Mouse (Mus musculus): ENCODE measurements around the gene Trim14. TPM values are rescaled to one million over a fixed set of nuclear protein-coding genes. Genes with fewer than 3 reads are reported as not detected.
A peak's percentile ranks its signal among the peaks of the same experiment; 100 is the strongest.
"Not testable (repeated sequence)": the region's sequence is repeated elsewhere in the genome, so short reads cannot be mapped to it uniquely, and the experiment has no call there.

Trim14 gene
- total RNA-seq (2021), result 1 to 10 TPM; 1.5 to 3.1 TPM
- long read RNA-seq, experiment 1, partial matches to known transcripts, result 0 of 1 reads
- long read RNA-seq, experiment 1, other reads (novel, unspliced or antisense), result 0 of 1 reads
- long read RNA-seq, experiment 2, partial matches to known transcripts, result 0 of 3 reads
- long read RNA-seq, experiment 2, other reads (novel, unspliced or antisense), result 3 of 3 reads

DNA sequence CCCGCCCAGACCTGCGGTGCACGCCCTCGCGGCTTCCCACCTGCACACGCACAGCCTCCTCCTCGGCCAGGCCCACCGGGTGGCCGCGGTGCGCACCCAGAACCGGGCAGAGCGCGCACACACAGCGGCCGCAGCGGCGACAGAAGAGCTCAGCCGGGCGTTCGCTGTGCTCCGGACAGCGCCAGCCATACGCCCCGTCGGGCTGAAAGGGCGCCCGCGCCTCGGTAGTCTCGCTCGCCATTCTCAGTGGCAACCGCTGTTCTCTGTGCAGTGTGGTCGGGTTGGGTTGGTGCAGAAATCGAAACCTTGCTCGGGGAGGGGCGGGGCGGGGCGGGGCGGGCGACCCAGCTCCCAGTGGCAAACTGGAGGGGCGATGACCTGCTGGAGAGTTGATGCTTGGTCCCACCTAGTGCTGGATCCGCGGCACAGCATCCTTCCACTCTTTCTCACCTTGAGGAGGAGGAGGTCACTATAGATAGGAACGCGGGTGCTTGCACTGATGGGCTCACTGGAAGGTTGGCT lies at the start of gene Trim14:
Gene Trim14 (minus strand): TSS at position 302 of the 522 bp plus-strand sequence.
- peak in 1 of 2 experiments; percentile 37 for DNase-seq (ENCODE audit: low spot score in 2 of 2)

DNA sequence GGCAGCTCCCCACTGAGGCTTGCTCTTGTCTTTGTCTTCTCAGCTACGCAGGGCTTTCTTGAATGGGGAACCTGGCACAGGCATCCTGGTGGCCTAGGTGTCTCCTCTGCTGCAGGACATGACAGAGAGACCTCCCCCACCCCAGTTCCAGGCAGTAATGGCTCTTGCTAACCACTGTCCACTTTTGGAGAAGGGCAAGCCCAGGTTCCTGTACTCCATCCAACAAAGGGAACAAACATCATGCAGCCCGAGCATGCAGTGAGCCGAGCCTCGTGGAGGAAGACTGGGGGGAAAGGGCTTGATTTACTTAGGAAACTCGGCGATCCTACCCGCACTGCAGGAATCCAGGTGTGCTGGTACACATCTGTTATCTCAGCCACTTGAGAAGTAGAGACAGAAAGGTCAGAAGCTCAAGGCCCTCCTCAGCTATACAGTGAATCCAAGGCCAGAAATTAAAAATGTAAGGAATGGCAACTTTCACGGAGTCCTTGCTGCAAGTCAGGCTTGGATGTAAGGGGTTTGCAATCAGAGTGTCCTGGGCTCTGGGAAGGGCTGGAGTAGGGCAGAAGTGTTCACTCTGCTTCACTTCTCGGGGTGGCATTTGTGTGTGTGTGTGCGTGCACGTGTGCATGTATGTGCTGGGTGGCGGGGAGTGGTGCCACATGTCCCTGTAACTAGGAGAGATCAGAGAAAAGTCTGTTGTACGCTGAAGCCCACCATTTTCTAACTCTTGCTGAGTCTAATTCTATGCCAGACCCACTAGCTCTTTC lies 49.3 kb upstream of the Trim14 start:
- peak; percentile 4 to 12 for DNase-seq (ENCODE audit: low spot score in 2 of 2)

DNA sequence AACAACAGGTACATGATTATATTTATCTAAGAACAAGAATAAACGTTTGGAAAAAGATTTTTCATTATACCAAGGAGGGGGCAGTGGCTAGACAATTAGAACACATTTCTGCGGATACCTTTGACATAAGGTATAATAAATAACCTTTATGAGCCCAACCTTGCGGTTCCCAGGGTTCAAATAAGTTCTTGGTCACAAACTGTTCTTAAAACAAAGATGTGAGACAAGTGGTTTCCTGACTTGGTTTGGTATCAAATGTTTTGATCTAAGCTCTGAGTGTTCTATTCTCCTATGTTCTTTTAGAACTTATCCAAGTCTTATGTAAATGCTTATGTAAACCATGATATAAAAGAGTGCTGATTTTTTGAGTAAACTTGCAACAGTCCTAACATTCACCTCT lies 48.6 kb upstream of the Trim14 start:
- DNase-seq (ENCODE audit: low spot score in 2 of 2), result not testable (repeated sequence)

DNA sequence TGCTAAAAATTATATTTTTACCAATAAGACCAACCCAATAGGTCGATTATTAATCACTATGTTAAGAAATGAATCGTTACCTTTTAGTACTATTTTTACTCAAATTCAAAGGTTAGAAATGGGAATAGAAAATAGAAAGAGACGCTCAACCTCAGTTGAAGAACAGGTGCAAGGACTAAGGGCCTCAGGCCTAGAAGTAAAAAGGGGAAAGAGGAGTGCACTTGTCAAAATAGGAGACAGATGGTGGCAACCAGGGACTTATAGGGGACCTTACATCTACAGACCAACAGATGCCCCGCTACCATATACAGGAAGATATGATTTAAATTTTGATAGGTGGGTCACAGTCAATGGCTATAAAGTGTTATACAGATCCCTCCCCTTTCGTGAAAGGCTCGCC lies 48.1 kb upstream of the Trim14 start:
- not testable (repeated sequence) for DNase-seq (ENCODE audit: low spot score in 2 of 2)

DNA sequence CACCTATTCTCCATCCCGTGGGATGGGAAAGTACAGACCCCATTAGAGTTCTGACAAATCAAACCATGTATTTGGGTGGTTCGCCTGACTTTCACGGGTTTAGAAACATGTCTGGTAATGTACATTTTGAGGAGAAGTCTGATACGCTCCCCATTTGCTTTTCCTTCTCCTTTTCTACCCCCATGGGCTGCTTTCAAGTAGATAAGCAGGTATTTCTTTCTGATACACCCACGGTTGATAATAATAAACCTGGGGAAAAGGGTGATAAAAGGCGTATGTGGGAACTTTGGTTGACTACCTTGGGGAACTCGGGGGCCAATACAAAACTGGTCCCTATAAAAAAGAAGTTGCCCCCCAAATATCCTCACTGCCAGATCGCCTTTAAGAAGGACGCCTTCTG lies 46.1 kb upstream of the Trim14 start:
- not testable (repeated sequence) for DNase-seq (ENCODE audit: low spot score in 2 of 2)

DNA sequence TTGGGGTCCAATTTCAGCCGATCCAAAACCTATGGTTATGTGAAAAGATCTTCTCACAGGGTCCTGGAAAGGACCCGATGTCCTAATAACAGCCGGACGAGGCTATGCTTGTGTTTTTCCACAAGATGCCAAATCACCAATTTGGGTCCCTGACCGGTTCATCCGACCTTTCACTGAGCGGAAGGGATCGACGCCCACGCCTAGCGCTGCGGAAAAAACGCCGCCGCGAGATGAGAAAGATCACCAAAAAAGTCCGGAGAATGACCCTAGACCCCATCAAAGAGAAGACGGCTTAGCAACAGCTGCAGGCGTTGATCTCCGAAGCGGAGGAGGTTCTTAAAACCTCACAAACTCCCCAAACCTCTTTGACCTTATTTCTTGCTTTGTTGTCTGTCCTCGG lies 45.6 kb upstream of the Trim14 start:
- peak in 1 of 2 experiments; percentile 7 for DNase-seq (ENCODE audit: low spot score in 2 of 2)

DNA sequence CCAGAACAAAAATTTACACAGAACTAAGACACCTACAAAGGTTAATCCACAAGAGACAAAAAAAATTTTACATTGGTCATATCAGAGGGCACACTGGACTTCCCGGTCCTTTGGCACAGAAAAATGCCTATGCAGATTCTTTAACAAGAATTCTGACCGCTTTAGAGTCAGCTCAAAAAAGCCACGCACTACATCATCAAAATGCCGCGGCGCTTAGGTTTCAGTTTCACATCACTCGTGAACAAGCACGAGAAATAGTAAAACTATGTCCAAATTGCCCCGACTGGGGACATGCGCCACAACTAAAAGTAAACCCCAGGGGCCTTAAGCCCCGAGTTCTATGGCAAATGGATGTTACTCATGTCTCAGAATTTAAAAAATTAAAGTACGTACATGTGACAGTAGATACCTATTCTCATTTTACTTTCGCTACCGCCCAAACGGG lies 44.9 kb upstream of the Trim14 start:
- not testable (repeated sequence) for DNase-seq (ENCODE audit: low spot score in 2 of 2)

DNA sequence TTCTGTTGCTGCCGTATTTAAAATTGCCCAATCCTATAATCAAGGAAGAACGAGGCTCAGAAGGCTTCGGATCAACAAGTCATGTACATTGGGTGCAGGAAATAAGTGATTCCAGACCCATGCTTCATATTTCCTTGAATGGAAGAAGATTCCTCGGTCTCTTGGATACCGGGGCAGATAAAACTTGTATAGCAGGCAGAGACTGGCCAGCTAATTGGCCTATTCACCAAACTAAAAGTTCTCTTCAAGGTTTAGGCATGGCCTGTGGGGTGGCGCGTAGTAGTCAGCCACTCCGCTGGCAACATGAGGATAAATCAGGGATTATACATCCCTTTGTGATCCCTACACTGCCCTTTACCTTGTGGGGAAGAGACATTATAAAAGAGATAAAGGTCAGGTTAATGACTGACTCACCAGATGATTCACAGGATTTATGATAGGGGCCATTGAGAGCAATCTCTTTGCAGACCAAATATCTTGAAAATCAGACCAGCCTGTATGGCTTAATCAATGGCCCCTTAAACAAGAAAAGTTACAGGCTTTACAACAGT lies 42.9 kb upstream of the Trim14 start:
- DNase-seq (ENCODE audit: low spot score in 2 of 2), result not testable (repeated sequence)

DNA sequence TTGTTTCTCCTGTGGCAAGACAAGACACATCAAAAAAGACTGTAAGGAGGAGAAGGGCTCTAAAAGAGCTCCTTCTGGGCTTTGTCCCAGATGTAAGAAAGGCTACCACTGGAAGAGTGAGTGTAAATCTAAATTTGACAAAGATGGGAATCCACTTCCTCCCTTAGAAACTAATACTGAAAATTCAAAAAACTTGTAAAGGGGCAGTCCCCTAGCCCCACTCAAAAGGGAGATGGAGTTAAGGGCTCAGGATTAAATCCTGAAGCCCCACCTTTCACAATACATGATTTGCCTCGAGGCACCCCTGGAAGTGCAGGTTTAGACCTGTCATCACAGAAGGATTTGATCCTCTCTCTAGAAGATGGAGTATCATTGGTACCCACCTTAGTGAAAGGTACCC lies 42.3 kb upstream of the Trim14 start:
- DNase-seq (ENCODE audit: low spot score in 2 of 2), result no peak

DNA sequence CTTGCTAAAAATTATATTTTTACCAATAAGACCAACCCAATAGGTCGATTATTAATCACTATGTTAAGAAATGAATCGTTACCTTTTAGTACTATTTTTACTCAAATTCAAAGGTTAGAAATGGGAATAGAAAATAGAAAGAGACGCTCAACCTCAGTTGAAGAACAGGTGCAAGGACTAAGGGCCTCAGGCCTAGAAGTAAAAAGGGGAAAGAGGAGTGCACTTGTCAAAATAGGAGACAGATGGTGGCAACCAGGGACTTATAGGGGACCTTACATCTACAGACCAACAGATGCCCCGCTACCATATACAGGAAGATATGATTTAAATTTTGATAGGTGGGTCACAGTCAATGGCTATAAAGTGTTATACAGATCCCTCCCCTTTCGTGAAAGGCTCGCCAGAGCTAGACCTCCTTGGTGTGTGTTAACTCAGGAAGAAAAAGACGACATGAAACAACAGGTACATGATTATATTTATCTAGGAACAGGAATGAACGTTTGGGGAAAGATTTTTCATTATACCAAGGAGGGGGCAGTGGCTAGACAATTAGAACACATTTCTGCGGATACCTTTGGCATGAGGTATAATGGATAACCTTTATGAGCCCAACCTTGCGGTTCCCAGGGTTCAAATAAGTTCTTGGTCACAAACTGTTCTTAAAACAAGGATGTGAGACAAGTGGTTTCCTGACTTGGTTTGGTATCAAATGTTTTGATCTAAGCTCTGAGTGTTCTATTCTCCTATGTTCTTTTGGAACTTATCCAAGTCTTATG lies 39.8 kb upstream of the Trim14 start:
- DNase-seq (ENCODE audit: low spot score in 2 of 2), result not testable (repeated sequence)

DNA sequence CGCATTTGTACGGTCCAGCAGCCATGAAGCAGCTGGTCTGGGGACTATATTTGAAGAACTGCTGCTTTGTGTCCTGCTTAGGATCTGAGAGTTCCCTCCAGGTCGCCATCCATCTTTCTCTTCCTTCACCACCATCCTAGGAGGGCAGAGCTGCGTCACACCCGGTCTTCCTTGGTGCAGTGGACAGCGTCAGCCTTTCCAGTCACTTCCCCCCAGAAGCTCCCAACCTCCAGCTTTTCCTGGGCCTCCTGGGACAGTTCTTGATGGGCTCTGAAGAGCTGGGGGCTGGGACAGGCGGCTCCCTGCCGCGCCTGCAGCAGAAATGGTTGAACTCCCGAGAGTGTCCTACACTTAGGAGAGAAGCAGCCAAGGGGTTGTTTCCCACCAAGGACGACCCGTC lies 38.9 kb upstream of the Trim14 start:
- peak in 1 of 2 experiments; percentile 4 for DNase-seq (ENCODE audit: low spot score in 2 of 2)

DNA sequence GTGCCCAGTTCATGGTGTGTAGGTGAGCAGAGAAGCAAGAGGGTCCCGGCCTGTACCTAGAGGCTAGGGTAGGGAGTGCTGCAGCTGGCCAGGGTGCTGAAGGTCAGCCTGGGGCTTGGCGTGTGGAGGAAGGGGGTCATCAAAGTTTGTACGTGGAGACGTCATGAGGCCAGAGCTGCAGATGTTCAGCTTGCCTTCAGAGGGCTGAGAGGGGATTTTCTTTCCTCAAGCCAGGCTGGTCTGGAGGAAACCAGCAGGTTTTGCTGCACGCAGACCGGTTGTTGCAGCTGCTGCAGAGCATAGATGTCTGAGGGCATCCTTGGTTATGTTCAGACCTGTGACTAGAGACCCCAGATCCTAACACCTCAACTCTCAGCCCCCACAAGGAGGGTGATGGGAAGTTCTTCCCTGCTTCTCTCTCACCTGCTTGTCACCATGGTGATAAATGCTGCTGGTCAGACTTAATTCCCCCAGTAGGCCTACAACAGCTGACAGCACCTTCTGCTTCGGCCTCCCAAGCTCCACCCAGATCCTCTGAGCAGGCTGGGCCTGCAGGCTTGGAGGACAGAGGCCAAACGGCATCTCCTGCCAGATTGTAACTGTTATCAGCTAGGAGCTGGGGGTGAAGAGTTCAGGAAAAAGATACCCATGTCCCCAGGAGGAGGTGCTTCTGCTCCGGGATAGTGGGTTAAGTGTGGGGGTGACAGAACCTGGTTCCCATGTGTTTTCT lies 38.2 kb upstream of the Trim14 start:
- DNase-seq (ENCODE audit: low spot score in 2 of 2), result peak in 1 of 2 experiments; percentile 10

DNA sequence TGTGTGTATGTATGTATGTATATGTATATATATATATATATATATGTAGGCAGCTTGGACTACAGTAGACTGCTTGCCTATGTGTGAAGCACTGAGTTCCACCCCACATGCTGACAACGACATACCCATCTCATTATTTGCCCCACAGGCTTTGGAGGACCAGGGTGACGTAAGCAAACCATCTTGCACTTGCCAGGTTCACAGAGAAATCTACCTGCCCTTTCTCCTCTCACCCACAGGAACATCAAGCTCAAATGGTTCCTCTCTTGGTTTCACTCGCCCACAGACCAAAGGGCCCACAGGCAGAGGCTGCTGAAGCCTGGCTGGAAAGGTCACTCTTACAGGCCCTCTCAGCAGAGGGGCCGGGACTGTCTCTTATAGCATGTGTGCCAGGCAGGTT lies 36.7 kb upstream of the Trim14 start:
- DNase-seq (ENCODE audit: low spot score in 2 of 2), result peak in 1 of 2 experiments; percentile 13

DNA sequence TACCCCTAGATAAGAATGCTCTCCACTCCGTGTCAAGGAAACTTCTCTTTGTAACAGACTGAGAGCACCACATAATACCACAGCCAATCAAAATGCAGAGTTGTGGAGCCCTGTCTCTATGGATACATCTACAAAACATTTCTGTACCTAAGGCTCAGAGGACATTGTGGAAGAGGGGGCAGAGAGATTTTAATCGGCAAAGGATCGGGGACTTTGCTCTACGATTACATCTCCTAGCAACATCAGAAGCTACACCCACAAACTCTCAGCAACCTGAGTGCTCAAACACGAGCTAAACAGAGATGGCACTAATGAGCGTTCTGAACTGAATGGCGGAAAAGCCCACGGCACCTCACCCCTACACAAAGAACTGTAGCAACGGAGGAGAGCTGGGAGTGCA lies 35.8 kb upstream of the Trim14 start:
- DNase-seq (ENCODE audit: low spot score in 2 of 2), result peak in 1 of 2 experiments; percentile 6

DNA sequence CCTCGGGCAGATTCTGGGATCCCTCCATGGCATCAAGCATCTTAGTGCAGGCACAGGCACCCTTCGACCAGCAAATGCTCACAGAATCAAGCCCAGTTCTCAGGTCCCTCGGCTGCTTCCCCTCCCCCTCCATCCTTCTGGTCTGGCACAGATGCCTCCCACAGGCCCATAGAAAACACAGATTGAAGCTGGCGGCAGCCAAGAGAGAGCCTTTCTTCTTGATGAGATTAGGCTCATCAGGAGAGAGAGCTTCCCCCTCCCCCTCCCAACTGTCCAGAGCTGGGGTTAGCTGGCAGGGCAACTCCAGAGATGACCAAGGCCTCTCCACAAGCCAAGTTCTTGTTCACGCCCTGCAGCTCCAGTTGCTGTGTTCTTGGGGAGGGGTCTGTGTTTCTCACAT lies 33.7 kb upstream of the Trim14 start:
- peak in 1 of 2 experiments; percentile 11 for DNase-seq (ENCODE audit: low spot score in 2 of 2)

DNA sequence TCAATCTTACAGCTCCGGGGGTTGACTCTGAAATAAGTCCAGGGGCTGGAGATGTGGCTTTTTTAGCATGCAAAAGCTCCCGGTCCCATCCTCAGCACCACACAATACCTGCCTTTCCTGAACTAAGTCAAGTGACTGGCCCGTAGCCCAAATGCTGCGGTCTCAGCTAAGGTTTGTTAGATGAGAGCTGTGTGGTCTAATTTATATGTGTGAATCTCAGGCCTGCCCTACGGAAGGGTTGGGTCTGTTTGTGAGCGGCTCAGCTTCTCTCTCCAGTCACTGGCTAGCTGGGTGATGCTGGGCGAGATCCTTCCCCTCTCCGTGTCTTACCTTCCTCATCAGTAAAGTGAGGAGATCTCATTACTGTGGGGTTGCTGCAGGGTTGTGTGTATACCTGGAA lies 32.2 kb upstream of the Trim14 start:
- peak in 1 of 2 experiments; percentile 11 for DNase-seq (ENCODE audit: low spot score in 2 of 2)

DNA sequence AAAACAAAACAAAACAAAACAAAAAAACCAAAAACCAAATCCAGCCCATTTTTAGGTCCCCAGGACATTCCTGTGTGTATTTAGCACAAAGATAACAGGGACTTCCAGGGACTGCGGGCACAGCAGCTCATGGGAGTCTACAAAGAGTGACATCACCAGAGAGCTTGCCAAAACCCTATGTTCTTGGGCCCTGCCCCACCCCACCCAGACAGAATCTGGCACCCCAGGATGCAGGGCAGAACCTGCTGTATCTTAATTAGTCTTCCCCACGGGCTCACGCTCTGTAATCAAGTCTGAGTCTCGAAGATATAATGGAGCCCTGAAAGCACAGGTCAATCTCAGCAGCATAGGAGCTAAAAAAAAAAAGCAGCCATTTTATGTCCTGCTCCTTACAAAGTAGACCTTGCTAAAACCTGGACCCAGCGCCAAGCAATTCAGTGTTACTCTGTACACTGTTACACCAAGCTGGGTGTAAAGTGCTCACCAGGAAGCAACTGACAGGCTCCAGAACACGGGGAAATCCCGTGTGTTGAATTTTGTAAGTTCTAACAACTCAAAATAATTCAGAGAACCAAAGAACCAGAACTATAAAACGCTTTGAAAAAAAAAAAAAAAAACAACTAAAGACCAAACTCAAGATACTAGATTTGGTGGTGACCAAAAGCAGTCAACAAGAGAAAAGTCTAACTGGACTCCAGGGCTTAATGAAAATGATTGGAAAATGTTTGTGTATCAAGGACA lies 31.2 kb upstream of the Trim14 start:
- DNase-seq (ENCODE audit: low spot score in 2 of 2), result peak in 1 of 2 experiments; percentile 2

DNA sequence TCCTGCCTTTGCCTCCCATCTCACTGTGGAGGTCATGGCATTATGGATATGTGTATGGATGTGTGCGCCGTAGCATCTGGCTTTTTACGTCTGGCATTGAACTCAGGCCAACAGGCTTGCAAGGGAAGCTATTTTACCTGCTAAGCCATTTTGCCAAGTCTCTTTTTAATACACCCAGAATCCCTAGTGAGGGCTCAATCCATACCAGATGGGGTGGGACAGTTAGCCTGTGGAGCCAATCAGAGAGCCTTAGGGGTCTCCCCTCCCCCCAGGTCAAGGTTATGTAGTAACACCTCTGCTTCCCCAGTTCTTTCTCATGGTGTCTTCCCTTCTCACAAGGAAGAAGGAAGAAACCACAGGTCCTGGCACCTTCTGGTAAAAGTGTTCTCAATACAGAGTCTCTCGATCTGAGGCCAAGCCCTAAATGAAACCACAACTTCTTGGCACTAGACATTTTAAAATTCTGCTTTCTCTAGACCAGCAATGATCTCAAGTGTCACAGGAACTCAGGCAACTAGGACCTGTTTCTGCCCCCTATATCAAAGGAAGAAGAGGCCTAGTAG lies 29.5 kb upstream of the Trim14 start:
- peak in 1 of 2 experiments; percentile 13 for DNase-seq (ENCODE audit: low spot score in 2 of 2)

DNA sequence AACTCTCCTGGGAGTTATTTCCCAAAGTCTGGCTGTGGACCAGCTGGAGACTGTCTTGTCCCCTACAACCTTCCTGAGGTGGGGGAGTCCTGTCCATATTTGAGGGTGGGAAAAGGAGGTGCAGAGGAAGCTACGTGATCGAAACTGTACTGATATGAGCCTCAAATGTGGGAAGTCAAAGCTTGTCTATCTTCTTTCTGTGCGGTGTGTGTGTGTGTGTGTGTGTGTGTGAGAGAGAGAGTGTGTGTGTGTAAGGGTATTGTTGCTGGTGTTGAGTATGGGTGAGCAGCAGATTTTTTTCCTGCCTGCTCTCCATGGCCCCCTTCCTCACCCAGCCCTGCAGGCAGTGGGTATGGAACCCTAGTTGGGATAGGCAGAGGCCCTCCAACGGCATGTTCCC lies 28.3 kb upstream of the Trim14 start:
- peak in 1 of 2 experiments; percentile 11 for DNase-seq (ENCODE audit: low spot score in 2 of 2)
